Mouse (Mus musculus) spleen, postnatal 10 days (tissue): ENCODE measurements around the gene Borcs5.

Experiments used
- DNase-seq, 2 experiments: peaks; one replicate each; pipeline ENCODE4 v3.0.0; 2021 to 2022; ENCODE audit warnings: low spot score in 2 of 2

Gene Borcs5

DNA sequence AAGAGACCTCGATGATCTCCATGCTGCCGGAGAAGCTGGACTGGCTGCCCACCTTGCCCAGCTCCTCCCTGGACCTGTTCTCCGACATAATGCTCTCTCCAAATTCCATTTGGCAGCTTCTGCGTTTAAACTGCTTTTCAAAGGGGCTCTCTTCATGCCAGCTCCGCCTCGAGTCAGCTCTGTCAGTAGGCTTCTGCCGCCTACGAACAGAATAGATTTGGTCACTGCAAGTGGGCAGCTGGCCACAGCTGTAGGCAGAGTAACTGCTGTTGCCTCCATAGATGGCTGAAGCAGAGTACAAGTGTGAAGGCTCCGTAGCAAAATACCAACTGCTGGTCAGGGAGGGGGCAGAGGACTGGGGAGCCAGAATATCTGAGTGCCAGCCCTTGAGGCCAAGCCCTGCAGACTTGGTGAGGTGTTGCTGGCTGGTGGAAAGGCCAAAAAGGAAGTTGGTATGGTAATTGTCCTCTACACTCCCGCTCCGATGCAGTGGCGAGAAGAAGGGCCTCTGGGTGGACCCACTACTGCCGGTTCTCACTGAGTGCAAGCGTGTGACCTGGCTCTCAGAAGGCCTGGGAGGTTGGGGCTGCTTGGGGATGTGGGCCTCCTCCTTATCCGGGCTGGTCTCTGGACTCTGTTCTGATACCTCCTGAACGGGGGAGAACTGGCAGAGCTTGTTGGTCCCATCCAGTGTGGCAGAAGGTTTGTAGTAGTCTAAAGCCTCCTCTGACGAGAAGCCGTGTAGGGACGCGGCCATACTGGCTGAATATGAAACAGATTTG, 78.8 kb downstream of the Borcs5 start:
- no peak for DNase-seq

- no peak for DNase-seq
These were observed 79.4 kb downstream of the Borcs5 start for GRCm38 (mm10) chr6:134718668-134719065.

GRCm38 (mm10) chr6:134719156-134719555, 79.8 kb downstream of the Borcs5 start:
- no peak for DNase-seq

DNA sequence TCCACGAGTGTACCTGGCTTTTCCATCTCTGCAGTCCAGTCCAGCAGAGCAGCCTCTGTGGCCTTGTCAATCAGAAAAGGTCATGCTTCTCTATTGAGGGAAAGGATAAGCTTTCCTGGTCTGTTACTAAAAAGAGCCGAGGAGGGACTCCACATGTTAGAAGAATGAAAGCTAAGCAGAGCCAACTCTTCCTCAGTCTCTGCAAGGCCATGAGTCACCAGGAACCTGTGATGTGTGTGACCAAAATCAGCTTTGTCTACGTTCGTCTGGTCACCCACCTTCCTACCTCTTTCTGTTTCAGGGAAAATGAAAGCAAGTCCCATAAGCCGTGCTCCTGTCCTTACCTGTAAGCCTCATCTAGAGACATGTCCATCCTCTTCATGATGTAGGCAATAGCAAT, 80.8 kb downstream of the Borcs5 start:
- no peak for DNase-seq

GRCm38 (mm10) chr6:134721729-134722269, 82.5 kb downstream of the Borcs5 start:
- no peak for DNase-seq

DNA sequence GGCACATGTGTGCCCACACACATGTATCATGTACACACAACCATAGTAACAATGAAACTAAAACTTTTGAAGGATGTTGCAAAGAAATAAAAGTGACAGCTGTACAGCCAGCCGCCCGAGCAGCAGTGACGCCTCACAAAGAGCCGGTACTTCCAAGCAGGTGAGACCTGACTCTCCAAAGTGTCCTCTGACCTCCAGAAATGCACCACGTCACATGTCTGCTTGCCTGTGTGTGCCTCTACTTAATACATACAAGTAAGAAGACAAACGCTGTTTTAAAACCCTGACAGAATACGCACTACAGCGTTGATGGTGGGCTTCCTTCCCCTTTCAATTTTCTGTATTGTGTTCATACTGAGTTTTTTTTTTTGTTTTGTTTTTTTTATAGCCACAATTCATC, 83.6 kb downstream of the Borcs5 start:
- DNase-seq, result no peak

DNA sequence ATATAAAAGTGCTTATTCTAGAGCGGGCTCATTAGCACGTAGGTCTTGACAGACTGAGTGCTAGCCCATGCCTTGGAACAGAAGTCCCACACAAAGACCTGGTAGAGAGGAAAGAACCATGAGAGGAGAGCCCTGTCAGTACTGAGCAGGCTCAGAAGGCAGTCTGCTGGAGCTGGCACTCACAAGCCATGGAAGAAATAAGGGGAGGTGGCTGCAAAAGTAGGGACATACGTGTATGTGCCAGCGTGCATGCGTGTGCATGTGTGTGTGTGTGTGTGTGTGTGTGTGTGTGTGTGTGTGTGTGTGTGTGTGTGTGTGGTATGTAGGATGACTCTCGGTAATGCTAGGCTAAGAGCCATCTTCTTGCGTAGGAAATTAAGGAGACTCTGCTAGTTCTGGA, 84.0 kb downstream of the Borcs5 start:
- no peak for DNase-seq

GRCm38 (mm10) chr6:134723833-134724553, 84.7 kb downstream of the Borcs5 start:
- DNase-seq, result no peak

DNA sequence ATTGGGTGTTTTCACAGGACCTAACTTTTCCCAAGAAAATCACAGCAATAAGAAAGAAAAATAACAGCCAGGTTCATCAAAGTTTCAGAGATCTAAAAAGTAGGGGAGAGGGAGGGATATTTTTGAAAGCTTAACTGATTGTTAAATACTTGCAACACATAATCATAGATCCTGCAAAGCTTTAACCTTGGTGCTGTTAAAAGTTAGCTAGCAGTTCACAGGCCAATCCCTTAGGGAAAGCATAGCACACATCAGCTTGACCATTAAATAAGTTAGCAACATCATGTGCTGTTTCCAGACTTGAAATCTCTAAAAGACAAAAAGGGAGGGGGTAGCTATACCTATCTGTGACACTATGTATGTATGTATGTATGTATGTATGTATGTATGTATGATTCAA, 86.1 kb downstream of the Borcs5 start:
- DNase-seq, result no peak

DNA sequence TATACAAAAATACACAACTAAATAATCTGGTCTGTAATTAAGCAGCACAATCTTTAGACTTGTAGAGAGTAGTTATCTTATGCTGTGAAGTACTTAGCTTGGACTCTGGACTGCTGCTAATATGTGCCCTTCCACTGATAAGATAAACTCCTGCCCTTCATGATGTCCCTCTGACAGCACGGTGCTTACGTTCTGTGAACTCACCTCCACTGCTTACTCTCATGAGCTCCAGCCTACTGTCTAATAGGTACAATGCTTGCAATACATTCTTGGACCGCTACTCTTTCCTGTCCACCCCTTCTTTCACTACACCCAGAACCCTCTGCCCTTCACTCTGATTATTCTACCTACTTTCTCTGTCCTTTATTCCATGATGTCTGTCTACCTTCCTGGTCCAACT, 91.7 kb downstream of the Borcs5 start:
- no peak for DNase-seq

DNA sequence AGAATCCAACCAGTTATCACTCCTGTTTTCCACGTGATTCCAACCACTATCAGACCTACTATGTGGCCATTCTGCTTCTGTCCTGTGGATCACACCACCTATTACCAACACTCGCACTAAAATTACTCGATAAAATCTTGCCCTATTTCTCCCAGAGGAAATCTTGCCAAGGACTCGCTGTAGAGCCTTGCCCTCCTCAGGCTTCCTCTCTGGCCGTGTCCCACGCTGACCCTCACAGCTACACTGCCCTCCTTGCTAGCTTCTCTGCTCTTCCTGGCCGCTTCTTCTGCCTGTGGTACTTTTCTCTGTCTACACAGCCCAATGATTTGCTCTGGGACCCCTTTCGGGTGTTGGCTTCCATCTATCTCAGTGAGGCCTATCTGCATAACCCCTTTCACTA, 93.5 kb downstream of the Borcs5 start:
- no peak for DNase-seq

DNA sequence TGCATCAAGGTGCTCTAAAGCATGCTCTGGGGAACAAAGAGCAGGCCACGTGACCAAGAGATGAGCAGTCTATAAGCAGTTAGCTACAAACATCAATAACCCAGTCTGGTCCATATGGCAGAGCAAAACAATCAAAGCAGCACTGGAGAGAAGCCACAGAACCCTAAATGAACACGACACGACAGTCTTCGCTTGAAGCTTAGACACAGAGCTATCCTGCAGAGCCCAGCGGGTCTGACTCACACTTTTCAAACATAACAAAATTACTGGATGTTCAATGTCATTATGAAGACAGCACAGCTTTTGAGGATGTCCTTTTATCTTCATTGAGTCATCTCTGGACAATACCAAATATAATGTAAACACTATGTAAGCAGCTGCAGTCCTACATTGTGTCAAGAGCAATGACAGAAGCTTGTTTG, 94.5 kb downstream of the Borcs5 start:
- DNase-seq, result no peak

- DNase-seq, result no peak
These were observed 97.5 kb downstream of the Borcs5 start for GRCm38 (mm10) chr6:134736853-134737252.

- DNase-seq, result no peak
These were observed 104.3 kb downstream of the Borcs5 start for GRCm38 (mm10) chr6:134743568-134743967.

- no peak for DNase-seq
These were observed 106.6 kb downstream of the Borcs5 start for GRCm38 (mm10) chr6:134745876-134746275.

DNA sequence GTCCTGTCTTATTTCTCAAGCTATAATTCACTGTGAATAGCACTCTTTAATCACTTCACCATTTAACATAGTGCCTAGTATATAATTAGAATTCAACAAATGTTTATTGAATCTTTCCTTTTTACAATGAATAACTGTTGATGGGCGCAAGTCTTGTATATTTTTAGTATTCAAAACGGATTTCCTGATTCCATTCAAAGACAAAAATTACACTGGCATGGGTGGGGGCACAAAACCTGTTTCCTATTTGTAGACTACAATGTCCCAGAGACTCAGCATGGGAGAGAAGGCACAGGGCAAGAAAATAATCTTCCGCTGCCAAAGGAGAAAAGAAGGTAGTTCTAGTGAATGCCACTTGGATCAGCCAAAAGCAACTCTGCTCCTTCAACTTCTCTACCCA, 108.8 kb downstream of the Borcs5 start:
- no peak for DNase-seq

- DNase-seq, result no peak
These were observed 111.8 kb downstream of the Borcs5 start for GRCm38 (mm10) chr6:134751087-134751486.

GRCm38 (mm10) chr6:134751883-134752647, 112.8 kb downstream of the Borcs5 start:
- DNase-seq, result no peak

- DNase-seq, result no peak
These were observed 114.1 kb downstream of the Borcs5 start for GRCm38 (mm10) chr6:134753412-134753811.

GRCm38 (mm10) chr6:134753858-134754257, 114.5 kb downstream of the Borcs5 start:
- DNase-seq, result no peak

GRCm38 (mm10) chr6:134756058-134756457, 116.7 kb downstream of the Borcs5 start:
- DNase-seq, result no peak
